Mouse (Mus musculus) ES-E14 (cell line): ENCODE measurements at regions not wholly inside any gene's neighbourhood (a gene's known extent, or its start where the extent isn't known, plus 50 kb on each side); places are given as distances from the start of the nearest gene placed in this dataset.

ENCODE experiments used
- CHD2 ChIP-seq: IDR thresholded peaks from 2 replicates; pipeline ENCODE4 v1.6.1; 2014; ENCODE audit warnings: mild to moderate bottlenecking, low read depth, low read length, inconsistent platforms
- HCFC1 ChIP-seq: IDR thresholded peaks from 2 replicates; pipeline ENCODE4 v1.6.1; 2012; ENCODE audit warnings: low read length, inconsistent platforms, borderline replicate concordance; ENCODE audit not compliant: insufficient read depth
- ZC3H11A ChIP-seq: IDR thresholded peaks from 2 replicates; pipeline ENCODE4 v1.6.1; 2012; ENCODE audit warnings: low read depth, mild to moderate bottlenecking, inconsistent platforms, low read length, borderline replicate concordance
- ZNF384 ChIP-seq: IDR thresholded peaks from 2 replicates; pipeline ENCODE4 v1.6.1; 2012; ENCODE audit warnings: low read depth, low read length, inconsistent platforms

DNA sequence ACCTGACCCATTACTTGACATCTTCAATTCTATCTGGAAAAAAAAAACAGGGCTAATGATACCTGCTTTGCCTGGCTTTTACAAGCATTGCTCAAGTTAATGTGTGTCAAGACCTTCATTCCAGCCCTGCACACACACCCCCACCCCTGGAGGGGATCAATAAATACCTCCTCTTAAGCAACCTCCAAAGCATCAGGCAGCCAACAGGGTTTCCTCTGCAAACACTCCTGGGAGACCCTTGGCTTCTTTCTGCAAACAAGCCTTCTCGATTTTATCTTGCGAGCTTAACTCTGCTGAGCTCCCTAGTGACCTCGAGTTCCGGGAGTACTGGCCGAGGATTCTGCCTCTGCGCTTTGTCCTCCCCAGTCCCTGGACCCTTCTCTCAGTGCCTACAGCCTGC lies 72.1 kb upstream of the Dio3 start:
- TF ChIP-seq ZNF384 (no peak), CHD2 (no peak), HCFC1 (no peak), ZC3H11A (no peak)
